Mouse (Mus musculus) lung, adult 2 months (tissue): Measurements from ENCODE around the gene Gm9774.

Experiments
- CTCF ChIP-seq: fragments of 200-500 bp; IDR thresholded peaks from 2 replicates; pipeline ENCODE4 v1.5.1; 2011; ENCODE audit warnings: mild to moderate bottlenecking, low read length, control low read depth; ENCODE audit not compliant: insufficient read depth
- POLR2A ChIP-seq: fragments of 200-500 bp; IDR thresholded peaks from 2 replicates; pipeline ENCODE4 v1.6.1; 2011; ENCODE audit warnings: low read depth, mild to moderate bottlenecking, control low read depth, low read length, borderline replicate concordance; ENCODE audit errors: extremely low read depth

- TF ChIP-seq CTCF = no peak
- TF ChIP-seq POLR2A = no peak
Measured at GRCm38 (mm10) chr3:92429323-92429722, at the start of gene Gm9774.
